Mouse (Mus musculus) heart, adult 10 weeks (tissue): ENCODE data around the gene Dmpk. TPM values are rescaled to one million over a fixed set of nuclear protein-coding genes. Genes with fewer than 3 reads are reported as not detected.

Source experiments
- polyA plus RNA-seq: library from polyadenylated mRNA; stranded (reverse); fragments of 350-450 nt; fragmentation: Illumina TruSeq; extraction: RNeasy Lipid Tissue Mini Kit (QIAGEN cat#74804); gene quantifications from one replicate; pipeline ENCODE4 v1.2.3, GENCODE M21; 2014; ENCODE audit warnings: low read depth, low replicate concordance

Dmpk gene
- 569 TPM for polyA plus RNA-seq

GRCm38 (mm10) chr7:19083701-19084100 lies at the start of gene Dmpk:
TSS of gene Dmpk (plus strand) at chr7:19083849.

GRCm38 (mm10) chr7:19054047-19054776 lies 29.4 kb upstream of the Dmpk start, which contains the start of gene Rsph6a:
TSS of gene Rsph6a (plus strand) at chr7:19054690.

GRCm38 (mm10) chr7:19075723-19076585 lies 7.7 kb upstream of the Dmpk start, which contains the start of gene Dmwd:
TSS of gene Dmwd (plus strand) at chr7:19076227.

GRCm38 (mm10) chr7:19094471-19094825 lies 10.8 kb downstream of the Dmpk start, which contains the start of gene Six5:
TSS of gene Six5 (plus strand) at chr7:19094594.

GRCm38 (mm10) chr7:19118028-19118771 lies 34.6 kb downstream of the Dmpk start, which contains the start of gene Gm4969:
TSS of gene Gm4969 (minus strand) at chr7:19118368.

GRCm38 (mm10) chr7:19119631-19120429 lies 36.2 kb downstream of the Dmpk start, which contains the start of gene Fbxo46:
TSS of gene Fbxo46 (plus strand) at chr7:19119859.

Other genes starting within 250 kb of the Dmpk start
- 8.8 TPM for gene Mill2, start 243.9 kb upstream of the Dmpk start, polyA plus RNA-seq
- gene Pglyrp1, start 212.5 kb upstream of the Dmpk start, polyA plus RNA-seq: not detected
- gene Ccdc61, start 173.4 kb upstream of the Dmpk start, polyA plus RNA-seq: 16.2 TPM
- gene Nova2, start 158.0 kb upstream of the Dmpk start, polyA plus RNA-seq: 2.2 TPM
- gene Nanos2, start 96.4 kb upstream of the Dmpk start, polyA plus RNA-seq: not detected
- 3.9 TPM for gene Mypop, start 92.6 kb upstream of the Dmpk start, polyA plus RNA-seq
- 15.7 TPM for gene Irf2bp1, start 79.8 kb upstream of the Dmpk start, polyA plus RNA-seq
- gene Foxa3, start 60.3 kb upstream of the Dmpk start, polyA plus RNA-seq: not detected
- 84.9 TPM for gene Sympk, start 59.5 kb upstream of the Dmpk start, polyA plus RNA-seq
- not detected for gene Rsph6a, start 29.2 kb upstream of the Dmpk start, polyA plus RNA-seq
- 61.5 TPM for gene Dmwd, start 7.6 kb upstream of the Dmpk start, polyA plus RNA-seq
- gene Six5, start 10.7 kb downstream of the Dmpk start, polyA plus RNA-seq: 11.9 TPM
- gene Gm4969, start 34.5 kb downstream of the Dmpk start, polyA plus RNA-seq: not detected
- 4.0 TPM for gene Fbxo46, start 36.0 kb downstream of the Dmpk start, polyA plus RNA-seq
- 5.1 TPM for gene Qpctl, start 65.4 kb downstream of the Dmpk start, polyA plus RNA-seq
- gene Snrpd2, start 65.9 kb downstream of the Dmpk start, polyA plus RNA-seq: 49.9 TPM
- 0.89 TPM for gene Gipr, start 82.3 kb downstream of the Dmpk start, polyA plus RNA-seq
- 36.9 TPM for gene Eml2, start 92.6 kb downstream of the Dmpk start, polyA plus RNA-seq
- 8.0 TPM for gene Gpr4, start 128.7 kb downstream of the Dmpk start, polyA plus RNA-seq
- gene Opa3, start 144.5 kb downstream of the Dmpk start, polyA plus RNA-seq: 69.0 TPM
- 36.4 TPM for gene Vasp, start 188.0 kb downstream of the Dmpk start, polyA plus RNA-seq
- gene Ppm1n, start 196.2 kb downstream of the Dmpk start, polyA plus RNA-seq: not detected
- gene Rtn2, start 198.8 kb downstream of the Dmpk start, polyA plus RNA-seq: 176 TPM
- 3.6 TPM for gene Fosb, start 226.2 kb downstream of the Dmpk start, polyA plus RNA-seq